Mouse (Mus musculus) heart, adult 2 months (tissue): ENCODE measurements around the gene Tmed6. TPM values are rescaled to one million over a fixed set of nuclear protein-coding genes. Genes with fewer than 3 reads are reported as not detected.

Experiments used
- DNase-seq, 2 experiments: peaks; one replicate each; pipeline ENCODE4 v3.0.0; 2021
- H3K27ac ChIP-seq: fragments of 200-600 bp; 2 replicates; pipeline ENCODE4 v1.8.1; 2022
- H3K27me3 ChIP-seq: fragments of 200-500 bp; 2 replicates; pipeline ENCODE4 v1.6.1; 2012; ENCODE audit warnings: mild to moderate bottlenecking, low read length, inconsistent platforms, mixed read lengths; ENCODE audit not compliant: control insufficient read depth, insufficient read depth
- H3K36me3 ChIP-seq: fragments of 200-500 bp; 2 replicates; pipeline ENCODE4 v1.6.1; 2012; ENCODE audit warnings: low read length, inconsistent platforms; ENCODE audit not compliant: control insufficient read depth, insufficient read depth
- H3K4me1 ChIP-seq: fragments of 200-500 bp; 2 replicates; pipeline ENCODE4 v1.6.1; 2011; ENCODE audit warnings: low read length; ENCODE audit not compliant: control insufficient read depth, insufficient read depth
- H3K4me3 ChIP-seq: fragments of 200-600 bp; 2 replicates; pipeline ENCODE4 v1.8.1; 2022
- H3K79me2 ChIP-seq: fragments of 200-500 bp; replicated peaks from 2 replicates; pipeline ENCODE4 v1.6.1; 2012; ENCODE audit warnings: mild to moderate bottlenecking, inconsistent platforms, low read length, moderate library complexity, mixed read lengths; ENCODE audit not compliant: control insufficient read depth, insufficient read depth
- H3K9ac ChIP-seq: fragments of 200-500 bp; 2 replicates; pipeline ENCODE4 v1.6.1; 2012; ENCODE audit warnings: low read depth, mild to moderate bottlenecking, control low read depth, inconsistent platforms, low read length, mixed read lengths
- CTCF ChIP-seq: fragments of 200-600 bp; IDR thresholded peaks from 2 replicates; pipeline ENCODE4 v1.8.1; 2022; ENCODE audit warnings: antibody characterized with exemption, mild to moderate bottlenecking, moderate library complexity
- EP300 ChIP-seq: fragments of 200-500 bp; IDR thresholded peaks from 2 replicates; pipeline ENCODE4 v1.6.1; 2011; ENCODE audit warnings: low read depth, low read length, control low read depth; ENCODE audit not compliant: insufficient read depth
- POLR2A ChIP-seq: fragments of 200-500 bp; IDR thresholded peaks from 2 replicates; pipeline ENCODE4 v1.6.1; 2011; ENCODE audit warnings: mild to moderate bottlenecking, low read depth, low read length, control low read depth; ENCODE audit not compliant: insufficient read depth
- WGBS: fragments of 180-500 bp; shearing (Covaris S2); methylation state at CpG from one replicate; pipeline ENCODE4 v1.1.7; 2018; 5-methylcytosine and 5-hydroxymethylcytosine counted together
- intact Hi-C: fragments of 180-260 bp; cut with DNase I; formaldehyde crosslinking; loops from one replicate; pipeline ENCODE4 v1.15.1; 2025
- polyA plus RNA-seq: library from polyadenylated mRNA; depleted of rRNA; stranded (reverse); fragments of >200 nt; gene quantifications from 2 replicates; pipeline ENCODE4 v1.2.3, GENCODE M21; 2012
- total RNA-seq, 2 experiments: library from RNA; stranded (reverse); gene quantifications; 2 replicates each; pipeline ENCODE4 v1.2.3; 2021

Gene Tmed6
- total and polyA plus RNA-seq, 3 experiments, result not detected

DNA sequence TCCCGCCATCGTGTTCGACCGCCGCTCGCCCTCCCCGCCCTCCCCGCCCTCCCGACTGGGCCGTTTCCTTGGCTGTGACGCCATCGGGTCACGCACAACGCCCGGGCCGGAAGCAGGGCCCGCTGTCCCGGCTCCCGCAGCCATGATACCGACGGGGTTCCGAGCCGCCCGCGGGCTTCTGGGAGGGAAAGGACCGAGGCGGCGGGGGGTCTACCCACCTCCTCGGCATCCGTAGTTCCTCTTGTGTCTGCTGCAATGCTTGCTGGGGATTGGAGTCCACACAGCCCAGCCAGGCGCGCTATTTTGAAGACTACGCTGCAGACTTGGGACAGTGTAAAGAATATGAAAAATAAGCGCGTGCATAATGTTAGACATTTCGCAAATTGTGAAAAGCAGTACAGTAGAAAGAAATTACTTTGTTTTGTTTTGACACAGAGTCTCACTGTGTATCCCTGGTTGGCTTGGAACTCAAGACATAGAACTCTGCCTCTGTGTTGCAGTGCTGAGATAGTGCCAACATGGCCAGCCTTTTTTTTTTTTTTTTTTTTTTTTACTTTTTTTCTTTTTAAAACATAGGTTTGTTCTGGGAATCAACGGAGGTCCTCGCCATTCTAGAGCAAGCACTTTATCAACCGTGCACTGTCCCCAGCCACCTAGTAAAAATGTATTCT, 31.1 kb upstream of the Tmed6 start, which contains the start of gene Terf2:
Gene Terf2 (minus strand): TSS at position 182 of the 671 bp plus-strand sequence.
- Histone ChIP-seq H3K9ac (peak within 1 kb of the TSS; percentile 93), H3K27me3 (no peaks in the 10 kb centered on the region), H3K4me1 (peaks cover 3% of the 10 kb centered on the region), H3K36me3 (peaks cover 9% of the 10 kb centered on the region), H3K27ac (peak within 1 kb of the TSS; percentile 93), H3K4me3 (peak within 1 kb of the TSS; percentile 82), H3K79me2 (no peaks in the 10 kb centered on the region)
- TF ChIP-seq EP300 (peak; percentile 38; the same call in 1 of the 2 replicates), CTCF (no peak), POLR2A (peak; percentile 45; the same call in 1 of the 2 replicates)
- intact Hi-C loops, result loop anchor here (2.0 to 5.0 kb wide), 2 partner anchors 40 to 331 kb away; partner anchors contain the start of genes Cog8, Nip7 and Nob1
- 4% methylated on average over 32 of the region's 39 CpGs for WGBS
- DNase-seq, result peak; percentile 92 to 96

DNA sequence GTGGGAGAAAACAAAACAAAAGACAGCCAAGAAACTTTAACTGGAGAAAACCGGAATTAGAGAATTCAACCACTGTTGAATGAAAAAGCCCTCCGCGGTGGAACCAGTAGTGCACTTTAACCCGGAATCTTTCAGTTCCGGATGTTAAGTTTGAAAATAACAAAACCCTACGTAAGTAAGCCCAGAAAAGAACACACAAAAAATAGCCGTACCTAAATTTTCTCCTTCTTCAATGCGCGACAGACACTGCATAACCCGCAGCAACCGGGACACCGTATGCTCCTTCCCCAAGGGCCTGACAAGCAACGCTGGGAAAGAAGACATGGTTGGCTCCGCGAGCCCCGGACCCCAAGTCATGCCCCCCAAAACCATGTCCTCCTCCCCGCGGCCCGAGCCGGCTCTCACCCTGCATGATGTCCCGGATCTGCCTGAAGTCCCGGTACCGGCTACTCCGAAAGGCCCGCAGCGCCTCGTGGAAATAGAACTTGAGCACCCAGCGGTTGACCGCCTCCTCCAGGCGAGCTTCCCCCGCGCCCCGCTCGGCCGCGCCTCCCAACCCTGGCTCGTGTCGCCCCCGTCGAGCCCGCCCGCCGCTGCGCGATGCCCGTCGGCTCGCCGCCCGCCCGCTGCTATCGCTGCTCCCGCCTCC, 30.4 kb upstream of the Tmed6 start:
- intact Hi-C loops, result loop anchor here (2.0 to 5.0 kb wide), 2 partner anchors 39 to 331 kb away; partner anchors contain the start of genes Cog8, Nip7 and Nob1
- 1% methylated on average over 38 of the region's 53 CpGs for WGBS
- Histone ChIP-seq H3K9ac (peak overlapping the region; percentile 93), H3K4me1 (peaks cover 3% of the 10 kb centered on the region), H3K27me3 (no peaks in the 10 kb centered on the region), H3K79me2 (no peaks in the 10 kb centered on the region), H3K4me3 (peak overlapping the region; percentile 82), H3K27ac (peak overlapping the region; percentile 93), H3K36me3 (peaks cover 9% of the 10 kb centered on the region)
- TF ChIP-seq CTCF (no peak), EP300 (no peak), POLR2A (no peak)
- DNase-seq, result no peak

DNA sequence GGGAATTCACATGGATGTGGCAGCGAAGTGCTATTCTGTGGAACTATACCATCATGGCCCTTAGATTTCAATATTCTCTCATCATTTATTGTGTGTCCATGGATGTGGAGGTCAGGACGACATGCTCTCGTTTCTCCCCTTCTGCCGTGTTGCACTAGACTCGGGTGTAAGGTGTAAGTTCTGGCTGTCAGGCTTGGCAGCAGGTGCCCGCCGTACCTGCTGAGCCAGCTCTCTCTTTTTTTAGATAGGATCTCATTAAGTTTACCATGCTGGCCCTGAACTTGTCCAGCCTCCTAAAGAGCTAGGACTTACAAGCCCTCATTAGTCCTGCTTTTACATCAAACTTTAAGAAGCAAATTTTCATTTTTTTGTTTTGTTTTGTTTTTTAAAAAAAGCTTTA, 25.1 kb upstream of the Tmed6 start:
- Histone ChIP-seq H3K36me3 (peaks cover 7% of the 10 kb centered on the region), H3K9ac (no peak overlapping the region), H3K27me3 (no peaks in the 10 kb centered on the region), H3K4me3 (no peak overlapping the region), H3K79me2 (no peaks in the 10 kb centered on the region), H3K27ac (no peak overlapping the region), H3K4me1 (no peaks in the 10 kb centered on the region; the same call in 1 of the 2 replicates)
- WGBS, result 89% methylated on average over 7 of the region's 7 CpGs
- intact Hi-C loops, result no loop called here
- TF ChIP-seq POLR2A, result no peak
- no peak for TF ChIP-seq CTCF
- no peak for TF ChIP-seq EP300
- DNase-seq, result no peak

DNA sequence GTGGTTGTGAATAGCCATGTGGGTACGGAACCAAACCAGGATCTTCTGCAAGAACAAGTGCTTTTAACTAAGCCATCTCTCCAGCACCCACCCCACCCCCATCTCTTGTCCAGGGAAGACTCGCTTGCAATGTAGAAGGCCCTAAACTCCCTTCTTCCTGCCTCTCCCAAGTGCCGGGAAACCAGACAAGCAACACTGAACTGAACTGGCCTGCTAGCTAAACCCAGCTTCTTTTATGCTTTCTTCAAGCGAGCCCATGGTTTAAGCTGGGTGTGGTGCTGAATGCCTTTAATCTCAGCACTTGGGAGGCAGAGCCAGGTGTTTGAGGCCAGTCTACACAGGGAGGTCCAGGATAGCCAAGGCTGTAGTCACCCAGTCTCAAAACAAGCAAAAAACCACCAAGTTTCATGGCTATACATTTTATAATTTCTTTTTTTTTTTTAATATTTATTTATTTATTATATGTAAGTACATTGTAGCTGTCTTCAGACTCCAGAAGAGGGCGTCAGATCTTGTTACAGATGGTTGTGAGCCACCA, 23.2 kb upstream of the Tmed6 start:
- intact Hi-C loops, result no loop called here
- H3K27ac ChIP-seq, result no peak overlapping the region
- TF ChIP-seq POLR2A (no peak), EP300 (no peak), CTCF (no peak)
- H3K4me3 ChIP-seq, result no peak overlapping the region
- H3K79me2 ChIP-seq, result no peaks in the 10 kb centered on the region
- no peaks in the 10 kb centered on the region; the same call in 1 of the 2 replicates for H3K36me3 ChIP-seq
- no peak overlapping the region for H3K9ac ChIP-seq
- no peaks in the 10 kb centered on the region for H3K4me1 ChIP-seq
- 93% methylated on average over 5 of the region's 5 CpGs for WGBS
- H3K27me3 ChIP-seq, result no peaks in the 10 kb centered on the region
- no peak for DNase-seq

DNA sequence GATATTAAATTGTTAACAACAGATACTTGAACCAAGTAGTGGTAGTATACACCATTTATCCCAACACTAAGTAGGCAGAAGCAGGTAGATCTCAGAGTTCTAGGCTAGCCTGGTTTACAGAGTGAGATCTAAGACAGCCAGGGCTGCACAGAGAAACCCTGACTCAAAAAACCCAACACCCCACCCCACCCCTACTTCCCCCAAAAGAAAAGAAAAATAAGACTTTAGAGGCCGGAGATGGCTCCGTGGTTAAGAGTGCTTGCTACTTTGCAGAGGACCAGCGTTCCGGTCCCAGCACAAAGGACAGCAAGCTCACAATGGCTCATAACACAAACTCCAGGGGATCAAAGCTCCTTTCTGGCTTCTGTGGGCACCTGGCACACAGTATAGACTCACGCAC, 20.6 kb upstream of the Tmed6 start:
- no peaks in the 10 kb centered on the region for H3K27me3 ChIP-seq
- intact Hi-C loops, result no loop called here
- no peaks in the 10 kb centered on the region for H3K79me2 ChIP-seq
- TF ChIP-seq POLR2A, result no peak
- TF ChIP-seq EP300, result no peak
- TF ChIP-seq CTCF, result no peak
- 97% methylated on average over 5 of the region's 5 CpGs for WGBS
- no peaks in the 10 kb centered on the region for H3K4me1 ChIP-seq
- H3K4me3 ChIP-seq, result no peak overlapping the region
- no peaks in the 10 kb centered on the region; the same call in 1 of the 2 replicates for H3K36me3 ChIP-seq
- DNase-seq, result no peak
- no peak overlapping the region for H3K27ac ChIP-seq
- H3K9ac ChIP-seq, result no peak overlapping the region

DNA sequence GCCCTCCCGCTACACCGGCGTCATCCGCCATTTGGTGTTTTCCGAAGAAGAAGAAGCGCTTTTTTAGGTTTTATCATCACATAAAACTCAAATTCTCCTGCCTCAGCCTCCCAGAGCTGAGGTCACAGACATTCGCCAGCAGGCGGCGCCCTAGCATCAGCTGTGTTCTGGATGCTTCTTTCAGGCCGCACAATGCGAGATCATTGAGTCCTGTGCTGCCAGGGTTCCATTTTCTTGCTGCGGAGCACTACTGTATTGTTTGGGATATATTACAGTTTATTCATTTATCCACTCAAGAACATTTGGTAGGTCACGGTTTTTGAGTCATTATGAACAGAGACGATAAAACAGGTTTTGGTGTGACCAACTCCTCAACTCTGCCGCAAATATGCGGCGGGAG, 19.9 kb upstream of the Tmed6 start:
- no peaks in the 10 kb centered on the region for H3K79me2 ChIP-seq
- WGBS, result 96% methylated on average over 17 of the region's 17 CpGs
- no peak overlapping the region for H3K4me3 ChIP-seq
- H3K4me1 ChIP-seq, result no peaks in the 10 kb centered on the region
- H3K27ac ChIP-seq, result no peak overlapping the region
- intact Hi-C loops, result no loop called here
- TF ChIP-seq EP300 (no peak), CTCF (peak; percentile 45)
- DNase-seq, result no peak
- no peaks in the 10 kb centered on the region for H3K27me3 ChIP-seq
- H3K9ac ChIP-seq, result no peak overlapping the region
- no peaks in the 10 kb centered on the region for H3K36me3 ChIP-seq
